Mouse (Mus musculus) MN1 (cell line): ENCODE data around the gene Tepp.

ENCODE experiments used
- DNase-seq: peaks from one replicate; pipeline ENCODE4 v3.0.0-alpha.2; 2016; ENCODE audit warnings: low spot score

The Tepp gene

DNA sequence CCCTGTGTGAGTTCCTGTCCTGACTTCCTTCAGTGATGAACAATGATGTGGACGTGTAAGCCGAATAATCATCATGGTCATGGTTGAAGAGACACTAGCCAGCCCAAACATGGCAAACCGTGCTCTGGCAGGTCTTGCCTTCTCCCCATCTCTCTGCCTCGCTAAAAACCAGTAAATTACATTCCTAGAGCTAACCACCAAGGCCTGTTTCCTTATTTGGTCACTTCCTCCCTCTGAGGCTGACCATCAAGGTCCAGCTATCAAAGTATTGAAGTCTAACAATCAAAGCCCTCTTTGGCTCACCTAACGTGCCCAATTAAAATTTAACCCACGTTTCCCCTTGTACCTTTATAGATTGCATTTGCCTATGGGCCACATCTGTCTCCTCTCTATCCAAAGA lies 51.9 kb downstream of the Tepp start:
- no peak for DNase-seq

DNA sequence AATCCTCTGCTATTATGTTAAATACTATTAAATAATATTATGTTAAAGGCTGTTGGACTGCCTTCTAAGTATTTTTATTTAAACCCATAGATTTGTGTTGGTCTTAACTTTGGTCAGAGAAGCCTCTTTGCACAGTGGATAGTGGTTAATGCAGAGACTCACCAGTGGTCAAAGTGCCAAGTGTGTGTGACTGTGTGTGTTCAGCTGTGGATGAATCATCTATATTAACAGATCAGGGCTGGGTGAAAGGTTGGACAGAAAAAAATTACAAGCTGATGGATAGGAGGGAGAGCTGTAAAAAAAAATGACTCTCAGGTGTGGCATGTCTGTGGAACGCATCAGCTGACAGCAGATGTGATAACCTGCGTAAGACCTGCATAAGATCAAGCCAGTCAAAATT lies 53.5 kb downstream of the Tepp start:
- DNase-seq = no peak

GRCm38 (mm10) chr8:95369581-95370326 lies 59.4 kb downstream of the Tepp start:
- no peak for DNase-seq

DNA sequence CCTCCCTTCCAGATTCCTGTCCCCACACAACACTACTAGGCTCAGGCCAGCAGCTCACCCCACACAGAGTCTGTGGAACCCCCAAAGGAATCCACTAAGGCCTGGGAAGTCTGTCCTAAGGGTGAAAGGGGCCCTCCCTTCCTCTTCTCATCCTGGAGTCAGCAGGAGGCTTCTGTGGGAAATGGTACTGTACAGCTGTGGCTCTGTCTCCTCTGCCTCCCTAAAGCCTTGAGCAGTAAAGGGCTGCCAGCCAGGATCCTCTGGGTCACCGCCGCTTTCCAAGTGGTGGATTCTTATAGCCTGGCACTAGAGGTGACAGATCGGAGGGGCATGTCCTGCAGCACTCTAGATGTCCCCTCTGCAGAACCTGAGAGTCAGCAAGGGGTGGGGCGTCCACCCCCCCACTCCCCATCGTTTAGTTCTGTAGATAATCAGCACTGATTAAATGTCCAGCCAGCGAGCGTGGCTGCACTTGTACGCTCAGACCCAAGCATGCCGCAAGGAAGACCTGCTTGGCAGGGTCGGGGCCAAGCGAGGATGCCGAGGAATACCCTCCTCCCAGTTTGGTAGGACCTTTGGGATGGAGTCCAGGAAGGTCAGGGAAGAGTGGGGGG lies 63.1 kb downstream of the Tepp start:
- DNase-seq = no peak

- DNase-seq = no peak
These were observed 64.1 kb downstream of the Tepp start for GRCm38 (mm10) chr8:95374429-95374828.

- DNase-seq = no peak
These were observed 65.1 kb downstream of the Tepp start for GRCm38 (mm10) chr8:95375374-95375930.
